Mouse (Mus musculus) CH12.LX (cell line): ENCODE measurements around the gene Clspn. TPM values are rescaled to one million over a fixed set of nuclear protein-coding genes. Genes with fewer than 3 reads are reported as not detected.

Experiments
- DNase-seq: peaks from one replicate; pipeline ENCODE4 v3.0.0-alpha.2; 2013; ENCODE audit errors: extremely low read depth
- H3K27ac ChIP-seq: 2 replicates; pipeline ENCODE4 v1.5.1; 2012; ENCODE audit warnings: low read depth, mild to moderate bottlenecking, control low read depth, moderate library complexity; ENCODE audit not compliant: insufficient read depth
- H3K27me3 ChIP-seq: replicated peaks from 2 replicates; pipeline ENCODE3; 2012; ENCODE audit warnings: inconsistent platforms
- H3K36me3 ChIP-seq, 2 experiments: replicated peaks in 1 of 2; 2 replicates each; pipeline versions ENCODE3 to v1.6.1; 2012; ENCODE audit warnings: inconsistent platforms in 1 of 2, low read length in 1 of 2, mild to moderate bottlenecking in 1 of 2, mixed read lengths in 1 of 2, moderate library complexity in 1 of 2; ENCODE audit not compliant: control insufficient read depth in 1 of 2, insufficient read depth in 1 of 2
- H3K4me1 ChIP-seq, 2 experiments: 2 replicates each; pipeline ENCODE4 v1.6.1; 2012; ENCODE audit warnings: inconsistent platforms in 1 of 2, moderate library complexity in 1 of 2; ENCODE audit not compliant: insufficient read depth in 2 of 2, control insufficient read depth in 1 of 2
- H3K4me2 ChIP-seq: 2 replicates; pipeline ENCODE4 v1.6.1; 2012; ENCODE audit warnings: low read depth, mild to moderate bottlenecking, control low read depth; ENCODE audit not compliant: poor library complexity, insufficient read depth, severe bottlenecking
- H3K4me3 ChIP-seq, 3 experiments: fragments of 150-350 bp in 1 of 3; sonication (generic) in 1 of 3; replicated peaks in 1 of 3; 2 replicates each; pipeline versions ENCODE3 to v1.5.1; 2011 to 2012; ENCODE audit warnings: low read depth in 2 of 3, low read length in 2 of 3, mild to moderate bottlenecking in 2 of 3, moderate library complexity in 2 of 3, control low read depth in 1 of 3, improper control_type of control experiment in 1 of 3, inconsistent platforms in 1 of 3, mixed read lengths in 1 of 3; ENCODE audit not compliant: poor library complexity in 1 of 3
- H3K79me2 ChIP-seq: replicated peaks from 2 replicates; pipeline ENCODE4 v1.6.1; 2012; ENCODE audit warnings: mild to moderate bottlenecking, moderate library complexity; ENCODE audit not compliant: control insufficient read depth, poor library complexity, insufficient read depth, severe bottlenecking; ENCODE audit errors: extremely low read depth
- H3K9ac ChIP-seq: 2 replicates; pipeline ENCODE4 v1.6.1; 2012; ENCODE audit warnings: low read depth, mild to moderate bottlenecking, control low read depth, moderate library complexity; ENCODE audit not compliant: insufficient read depth
- H3K9me3 ChIP-seq: replicated peaks from 2 replicates; pipeline ENCODE3; 2012; ENCODE audit warnings: low read length, inconsistent platforms, mixed read lengths
- BHLHE40 ChIP-seq: IDR thresholded peaks from 2 replicates; pipeline ENCODE4 v1.6.1; 2011; ENCODE audit warnings: mild to moderate bottlenecking, low read depth, low read length, improper control_type of control experiment
- CHD2 ChIP-seq: IDR thresholded peaks from 2 replicates; pipeline ENCODE4 v1.6.1; 2011; ENCODE audit warnings: low read length, improper control_type of control experiment
- CTCF ChIP-seq, 2 experiments: IDR thresholded peaks in 1 of 2; conservative IDR thresholded peaks in 1 of 2; 2 replicates each; pipeline ENCODE4 v1.5.1; 2011 to 2012; ENCODE audit warnings: low read depth in 2 of 2, low read length in 2 of 2, improper control_type of control experiment in 1 of 2, inconsistent platforms in 1 of 2, mild to moderate bottlenecking in 1 of 2, moderate library complexity in 1 of 2
- E2F4 ChIP-seq: IDR thresholded peaks from 2 replicates; pipeline ENCODE4 v1.6.1; 2011; ENCODE audit warnings: low read depth, low read length, improper control_type of control experiment; ENCODE audit not compliant: insufficient replicate concordance
- EP300 ChIP-seq: IDR thresholded peaks from 2 replicates; pipeline ENCODE4 v1.6.1; 2011; ENCODE audit warnings: low read length, improper control_type of control experiment
- ETS1 ChIP-seq: conservative IDR thresholded peaks from 2 replicates; pipeline ENCODE4 v1.6.1; 2012; ENCODE audit warnings: low read depth, mild to moderate bottlenecking, inconsistent platforms, low read length, improper control_type of control experiment, moderate library complexity
- GABPA ChIP-seq: IDR thresholded peaks from 2 replicates; pipeline ENCODE4 v1.6.1; 2012; ENCODE audit warnings: low read depth, low read length, improper control_type of control experiment, inconsistent platforms; ENCODE audit not compliant: insufficient replicate concordance
- JUN ChIP-seq: IDR thresholded peaks from 2 replicates; pipeline ENCODE4 v1.6.1; 2011; ENCODE audit warnings: low read depth, mild to moderate bottlenecking, low read length, improper control_type of control experiment, moderate library complexity; ENCODE audit not compliant: insufficient read depth
- MAFK ChIP-seq: IDR thresholded peaks from 2 replicates; pipeline ENCODE4 v1.6.1; 2011; ENCODE audit warnings: low read length, improper control_type of control experiment; ENCODE audit not compliant: insufficient replicate concordance
- MXI1 ChIP-seq: IDR thresholded peaks from 2 replicates; pipeline ENCODE4 v1.6.1; 2011; ENCODE audit warnings: mild to moderate bottlenecking, low read depth, low read length, improper control_type of control experiment
- MYC ChIP-seq: IDR thresholded peaks from 2 replicates; pipeline ENCODE4 v1.6.1; 2011; ENCODE audit warnings: low read depth, mild to moderate bottlenecking, improper control_type of control experiment, low read length
- POLR2AphosphoS2 ChIP-seq: IDR thresholded peaks from 2 replicates; pipeline ENCODE4 v1.6.1; 2011; ENCODE audit warnings: low read depth, low read length, improper control_type of control experiment
- RAD21 ChIP-seq: IDR thresholded peaks from 2 replicates; pipeline ENCODE4 v1.6.1; 2011; ENCODE audit warnings: low read depth, mild to moderate bottlenecking, low read length, improper control_type of control experiment, moderate library complexity
- RCOR1 ChIP-seq: conservative IDR thresholded peaks from 2 replicates; pipeline ENCODE4 v1.6.1; 2012; ENCODE audit warnings: low read depth, mild to moderate bottlenecking, inconsistent platforms, low read length, improper control_type of control experiment
- TBP ChIP-seq: conservative IDR thresholded peaks from 2 replicates; pipeline ENCODE4 v1.6.1; 2011; ENCODE audit warnings: low read depth, low read length, improper control_type of control experiment
- USF1 ChIP-seq: IDR thresholded peaks from 2 replicates; pipeline ENCODE4 v1.6.1; 2014; ENCODE audit warnings: low read depth, mild to moderate bottlenecking, inconsistent platforms, low read length, improper control_type of control experiment
- ZC3H11A ChIP-seq: IDR thresholded peaks from 2 replicates; pipeline ENCODE4 v1.6.1; 2012; ENCODE audit warnings: low read depth, mild to moderate bottlenecking, inconsistent platforms, low read length, improper control_type of control experiment
- ZKSCAN1 ChIP-seq: IDR thresholded peaks from 2 replicates; pipeline ENCODE4 v1.6.1; 2012; ENCODE audit warnings: low read depth, inconsistent platforms, low read length, improper control_type of control experiment, borderline replicate concordance
- ZNF384 ChIP-seq: IDR thresholded peaks from 2 replicates; pipeline ENCODE4 v1.6.1; 2012; ENCODE audit warnings: low read depth, low read length, improper control_type of control experiment, inconsistent platforms
- dilution Hi-C: fragments of 300-500 bp; cut with MboI; formaldehyde crosslinking; loops from 2 replicates; pipeline ENCODE4 v1.14.3; 2020; ENCODE audit warnings: low sequenced_read_pairs; ENCODE audit not compliant: extremely low pct_unique_long_range_greater_than_20kb, extremely low pct_ligation_motif_present
- in situ Hi-C: fragments of 300-500 bp; cut with MboI; formaldehyde crosslinking; loops from 3 replicates; pipeline ENCODE4 v1.14.3; 2019; ENCODE audit warnings: low sequenced_read_pairs, low pct_ligation_motif_present, low pct_unique_long_range_greater_than_20kb, mixed read lengths
- polyA plus RNA-seq: library from polyadenylated mRNA; unstranded; fragments of >175 nt; gene quantifications from 2 replicates; pipeline ENCODE4 v1.2.1, GENCODE M21; 2012; ENCODE audit warnings: low read depth; ENCODE audit not compliant: insufficient read length
- total RNA-seq, 2 experiments: library from RNA; depleted of rRNA; stranded (reverse); fragments of 300-350 nt in 1 of 2; fragments of >200 nt in 1 of 2; gene quantifications; 2 replicates each; pipeline ENCODE4 v1.2.3; 2012 to 2014

Gene Clspn
- total and polyA plus RNA-seq, 3 experiments: 25.5 to 90.0 (median 34.9) TPM

DNA sequence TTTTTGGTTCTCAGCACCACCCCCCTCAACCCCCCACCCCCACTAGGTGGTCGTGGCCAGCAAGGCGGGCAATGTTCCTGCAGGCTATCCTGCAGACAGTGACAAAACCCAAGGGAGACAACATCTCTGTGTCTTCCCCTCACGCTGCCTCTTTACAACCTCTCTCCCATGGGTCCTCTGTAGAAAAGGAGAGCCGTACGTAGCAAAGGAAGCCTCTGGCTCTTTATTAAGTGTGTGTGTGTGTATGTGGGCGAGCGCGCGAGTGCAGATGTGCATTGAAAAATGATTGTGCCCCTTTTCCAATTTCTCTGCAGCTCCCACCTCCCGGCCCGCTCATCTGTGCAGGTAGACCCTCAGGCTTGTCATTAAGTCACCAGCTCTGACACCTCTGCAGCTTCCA lies 79.6 kb downstream of the Clspn start:
- dilution Hi-C loops: no loop called here
- no peak for TF ChIP-seq RAD21
- no peak for TF ChIP-seq BHLHE40
- TF ChIP-seq, all 38 proteins: peak for 0
- H3K27ac ChIP-seq: no peak overlapping the region
- no peak overlapping the region for H3K4me2 ChIP-seq
- H3K9me3 ChIP-seq: no peaks in the 10 kb centered on the region
- no peak for DNase-seq
- H3K4me3 ChIP-seq: no peak overlapping the region
- in situ Hi-C loops: no loop called here
- H3K27me3 ChIP-seq: peaks cover 7% of the 10 kb centered on the region
- H3K4me1 ChIP-seq: no peaks in the 10 kb centered on the region
- H3K9ac ChIP-seq: no peak overlapping the region
- no peaks in the 10 kb centered on the region for H3K36me3 ChIP-seq
- H3K79me2 ChIP-seq: no peaks in the 10 kb centered on the region

- Histone ChIP-seq H3K4me3 (no peak overlapping the region), H3K27ac (no peak overlapping the region), H3K9me3 (no peaks in the 10 kb centered on the region), H3K36me3 (no peaks in the 10 kb centered on the region), H3K9ac (no peak overlapping the region), H3K27me3 (peaks cover 9% of the 10 kb centered on the region), H3K79me2 (no peaks in the 10 kb centered on the region), H3K4me2 (no peak overlapping the region), H3K4me1 (no peaks in the 10 kb centered on the region)
- TF ChIP-seq ZC3H11A: no peak
- peak; percentile 5 for TF ChIP-seq RAD21
- in situ Hi-C loops: no loop called here
- dilution Hi-C loops: no loop called here
- no peak for DNase-seq
These were observed 80.7 kb downstream of the Clspn start for GRCm38 (mm10) chr4:126637446-126637845.

GRCm38 (mm10) chr4:126639339-126639738 lies 82.6 kb downstream of the Clspn start:
- in situ Hi-C loops (no loop called here), dilution Hi-C loops (no loop called here)
- no peak for TF ChIP-seq E2F4
- no peak for TF ChIP-seq POLR2AphosphoS2
- no peak for TF ChIP-seq GABPA
- no peak for TF ChIP-seq ZNF384
- no peak for TF ChIP-seq ZKSCAN1
- no peak for TF ChIP-seq JUN
- TF ChIP-seq RCOR1: no peak
- no peak for TF ChIP-seq RAD21
- TF ChIP-seq TBP: no peak
- TF ChIP-seq MYC: no peak
- TF ChIP-seq CHD2: no peak
- TF ChIP-seq CTCF (conservative IDR thresholded peaks at IDR 0.05 in 1 of 2, IDR thresholded peaks at IDR 0.05 in 1 of 2; ENCODE audit: low read depth in 2 of 2, low read length in 2 of 2): no peak
- no peak for TF ChIP-seq USF1
- TF ChIP-seq MXI1: no peak
- no peak for TF ChIP-seq ETS1
- no peak for TF ChIP-seq MAFK
- TF ChIP-seq EP300: no peak
- Histone ChIP-seq H3K4me1 (no peaks in the 10 kb centered on the region), H3K9me3 (no peaks in the 10 kb centered on the region), H3K4me2 (no peak overlapping the region), H3K79me2 (no peaks in the 10 kb centered on the region), H3K27me3 (peaks cover 10% of the 10 kb centered on the region), H3K36me3 (no peaks in the 10 kb centered on the region), H3K9ac (no peak overlapping the region), H3K4me3 (no peak overlapping the region), H3K27ac (no peak overlapping the region)
- no peak for DNase-seq
